Mouse (Mus musculus): ENCODE data around the gene Mrps23.

Gene Mrps23

GRCm38 (mm10) chr11:88213757-88214156, 9.6 kb downstream of the Mrps23 start:
- DNase-seq = no peak

- peak; percentile 57 for DNase-seq
These were observed 11.0 kb downstream of the Mrps23 start for GRCm38 (mm10) chr11:88214881-88215831.

- peak; percentile 83 for DNase-seq
These were observed 12.1 kb downstream of the Mrps23 start for GRCm38 (mm10) chr11:88216231-88216685.

GRCm38 (mm10) chr11:88218155-88218554, 14.0 kb downstream of the Mrps23 start:
- no peak for DNase-seq

GRCm38 (mm10) chr11:88218586-88218985, 14.4 kb downstream of the Mrps23 start:
- DNase-seq = no peak

- no peak for DNase-seq
These were observed 17.8 kb downstream of the Mrps23 start for GRCm38 (mm10) chr11:88221929-88222475.

GRCm38 (mm10) chr11:88227001-88227957, 23.1 kb downstream of the Mrps23 start:
- peak; percentile 61 for DNase-seq

GRCm38 (mm10) chr11:88231213-88231790, 27.1 kb downstream of the Mrps23 start:
- DNase-seq = peak; percentile 48

GRCm38 (mm10) chr11:88233528-88234427, 29.6 kb downstream of the Mrps23 start:
- DNase-seq = peak; percentile 92

- no peak for DNase-seq
These were observed 30.6 kb downstream of the Mrps23 start for GRCm38 (mm10) chr11:88234789-88235188.

GRCm38 (mm10) chr11:88235221-88236203, 31.3 kb downstream of the Mrps23 start:
- peak; percentile 74 for DNase-seq

GRCm38 (mm10) chr11:88240275-88240674, 36.1 kb downstream of the Mrps23 start:
- no peak for DNase-seq

GRCm38 (mm10) chr11:88240736-88241353, 36.7 kb downstream of the Mrps23 start:
- peak; percentile 84 for DNase-seq

GRCm38 (mm10) chr11:88241468-88242301, 37.5 kb downstream of the Mrps23 start:
- peak; percentile 50 for DNase-seq

GRCm38 (mm10) chr11:88245581-88246170, 41.5 kb downstream of the Mrps23 start:
- DNase-seq = no peak

GRCm38 (mm10) chr11:88248636-88249035, 44.4 kb downstream of the Mrps23 start:
- no peak for DNase-seq

- DNase-seq = peak; percentile 40
These were observed 46.4 kb downstream of the Mrps23 start for GRCm38 (mm10) chr11:88250568-88250967.

- no peak for DNase-seq
These were observed 47.1 kb downstream of the Mrps23 start for GRCm38 (mm10) chr11:88251295-88251694.

All from retina, postnatal 1 day (tissue).